Mouse (Mus musculus) left cerebral cortex, postnatal 4 days (tissue): ENCODE results near the gene Gadd45a. TPM values are rescaled to one million over a fixed set of nuclear protein-coding genes. Genes with fewer than 3 reads are reported as not detected.

Experiments
- DNase-seq: peaks from one replicate; pipeline ENCODE4 v3.0.0-alpha.2; 2022
- intact Hi-C: fragments of 180-260 bp; cut with DNase I; formaldehyde crosslinking; loops from one replicate; pipeline ENCODE4 v1.15.1; 2025
- total RNA-seq, 2 experiments: library from RNA; stranded (reverse); gene quantifications; 2 replicates each; pipeline ENCODE4 v1.2.3; 2021

Gene Gadd45a
- total RNA-seq = 1 to 10 TPM; 3.2 to 4.0 TPM

DNA sequence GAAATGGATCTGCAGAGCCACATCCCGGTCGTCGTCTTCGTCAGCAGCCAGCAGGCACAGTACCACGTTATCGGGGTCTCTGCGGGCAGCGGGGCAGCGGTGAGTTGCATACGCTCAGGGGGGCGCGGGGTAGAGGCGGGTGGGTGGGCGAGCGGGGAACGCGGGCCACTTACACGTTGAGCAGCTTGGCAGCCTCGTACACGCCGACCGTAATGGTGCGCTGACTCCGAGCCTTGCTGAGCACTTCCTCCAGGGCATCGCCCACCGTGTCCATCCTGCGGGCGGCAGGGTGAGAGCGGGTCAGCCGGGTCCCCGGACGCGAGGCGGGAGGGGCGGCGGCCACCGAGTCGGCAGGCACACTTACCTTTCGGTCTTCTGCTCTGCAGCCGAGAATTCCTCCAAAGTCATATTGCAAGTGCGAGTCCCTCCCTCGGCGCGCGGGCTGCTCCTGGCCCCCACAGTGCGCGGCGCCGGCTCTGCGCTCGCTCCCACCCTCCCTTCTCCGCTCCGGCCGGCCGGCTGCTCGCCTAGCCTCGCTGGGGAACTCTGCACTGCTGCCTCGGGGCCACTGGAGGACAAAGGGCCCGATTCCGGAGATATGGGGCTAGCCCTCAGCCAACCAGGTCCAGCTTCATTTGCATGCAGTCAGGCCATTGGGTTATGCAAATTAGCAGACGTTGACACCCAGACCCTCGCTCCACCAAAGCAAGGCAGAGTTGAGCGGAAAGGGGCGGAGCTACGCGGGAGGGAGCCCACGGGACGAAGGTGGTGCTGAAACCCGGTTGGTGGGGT, at the start of gene Gadd45a:
Gene Gadd45a (minus strand): TSS at position 621 of the 792 bp plus-strand sequence.
- intact Hi-C loops = loop anchor here (5.0 kb wide), 2 partner anchors 75 to 120 kb away; no protein-coding TSS in a partner anchor
- DNase-seq = peak; percentile 97

DNA sequence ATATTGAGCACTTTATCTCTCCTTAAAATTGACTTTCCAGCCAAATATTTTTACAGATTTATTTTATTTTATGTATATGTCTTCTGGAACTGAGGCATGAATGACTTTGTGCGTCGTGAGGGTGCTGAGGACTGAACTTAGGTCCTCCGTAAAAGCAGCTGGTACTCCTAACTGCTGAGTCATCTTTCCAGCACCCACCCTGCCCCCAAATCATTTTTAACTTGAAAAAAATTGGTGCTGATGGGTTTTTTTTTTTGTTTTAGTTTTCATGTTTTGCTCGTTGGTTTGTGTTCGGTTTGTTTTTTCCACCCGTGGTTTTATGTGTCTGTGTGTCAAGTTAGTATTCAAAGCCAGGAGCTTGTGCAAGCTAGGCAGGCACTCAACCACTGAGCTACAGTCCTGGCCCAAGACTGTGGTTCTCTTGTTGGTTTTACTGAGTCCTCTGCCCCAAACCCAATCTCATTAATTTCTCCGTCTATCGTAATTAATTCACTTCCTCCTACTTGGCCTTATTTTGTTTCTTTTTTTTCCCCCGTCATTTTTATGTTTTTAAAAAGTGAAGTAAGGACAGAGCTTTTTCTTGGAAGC, 48.7 kb upstream of the Gadd45a start:
- intact Hi-C loops = no loop called here
- no peak for DNase-seq

DNA sequence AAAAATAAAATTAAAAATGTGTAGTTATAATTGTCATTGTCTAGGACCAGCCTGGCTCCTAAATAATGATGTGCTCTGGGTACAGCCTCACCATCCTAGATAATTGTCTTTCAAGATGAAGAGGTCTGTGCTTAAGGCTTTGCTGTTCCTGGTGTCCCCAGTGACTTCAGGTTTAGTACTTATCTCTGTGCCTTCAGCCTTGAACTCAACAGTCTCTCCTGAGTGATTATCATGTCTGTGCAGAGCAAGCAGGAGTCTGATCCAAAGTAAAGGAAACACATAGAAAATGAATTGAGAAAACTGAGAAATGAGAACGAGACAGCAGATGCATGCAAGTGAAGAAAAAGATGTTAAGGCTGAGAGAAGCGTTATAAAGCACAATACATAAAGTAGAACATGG, 47.2 kb upstream of the Gadd45a start:
- intact Hi-C loops = no loop called here

GRCm38 (mm10) chr6:67081141-67081540, 43.9 kb upstream of the Gadd45a start:
- intact Hi-C loops = no loop called here
- no peak for DNase-seq

More for the DNA sequence above, 47.2 kb upstream of the Gadd45a start:
- DNase-seq = no peak

DNA sequence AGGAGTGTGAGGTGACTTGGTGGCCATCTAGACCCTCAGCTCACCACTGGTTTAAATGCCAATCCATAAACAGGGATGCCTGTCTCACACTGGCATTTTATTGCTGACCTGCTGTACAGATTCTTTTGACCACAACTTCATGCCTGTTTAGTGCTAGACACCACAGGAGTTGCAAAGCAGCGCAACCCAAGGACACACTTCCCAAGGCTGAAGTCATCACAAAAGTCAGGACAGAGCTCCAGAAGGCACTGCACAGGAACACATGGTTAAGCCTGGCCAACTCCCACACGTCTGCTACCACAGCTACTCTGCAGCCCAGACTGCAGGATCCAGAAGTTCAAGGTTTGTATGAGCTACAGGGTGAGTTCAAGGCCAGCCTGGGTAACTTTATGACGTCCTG, 40.8 kb upstream of the Gadd45a start:
- intact Hi-C loops = no loop called here
- no peak for DNase-seq

DNA sequence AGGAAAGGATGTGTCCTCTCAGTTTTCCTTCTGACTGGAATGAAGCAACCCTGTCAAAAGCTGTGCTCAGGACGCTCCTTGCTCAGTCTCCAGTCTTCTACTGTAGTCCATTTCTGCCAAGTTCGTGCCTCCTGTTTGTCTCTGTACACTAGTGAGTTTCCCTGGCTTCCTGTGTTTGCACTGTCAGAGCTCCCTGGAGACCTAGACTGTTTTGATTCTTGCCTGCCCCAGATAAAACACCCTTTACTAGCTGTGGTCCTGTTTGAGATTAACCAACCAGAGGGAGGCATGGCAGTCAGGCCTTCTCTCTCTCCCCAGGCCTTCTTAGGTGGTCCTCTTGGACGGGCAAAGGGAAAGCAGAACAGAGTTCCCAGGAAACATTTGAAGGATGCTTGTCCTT, 40.2 kb upstream of the Gadd45a start:
- no peak for DNase-seq
- intact Hi-C loops = no loop called here

DNA sequence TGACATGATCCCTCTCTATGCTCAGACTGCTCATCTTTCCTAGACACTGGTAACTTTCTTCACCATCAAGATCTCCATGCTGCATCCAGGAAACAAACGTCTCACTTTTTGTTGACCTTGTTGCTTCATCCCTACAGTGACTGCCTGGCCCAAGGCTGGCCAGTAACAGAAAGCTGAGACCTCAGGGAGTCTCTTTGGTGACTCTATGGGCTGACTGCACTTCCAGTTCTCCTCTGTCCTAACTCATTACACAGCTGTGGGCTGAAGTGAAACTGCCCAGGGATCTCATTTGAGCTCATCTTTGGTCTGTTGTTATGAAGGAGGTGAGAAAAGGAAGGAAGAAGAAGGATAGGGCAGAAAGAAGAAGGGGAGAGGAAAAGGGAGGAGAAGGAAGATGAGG, 39.1 kb upstream of the Gadd45a start:
- intact Hi-C loops = no loop called here

GRCm38 (mm10) chr6:67074868-67075267, 37.6 kb upstream of the Gadd45a start:
- intact Hi-C loops = no loop called here
- peak; percentile 16 for DNase-seq

More for the DNA sequence above, 39.1 kb upstream of the Gadd45a start:
- DNase-seq = no peak

- intact Hi-C loops = no loop called here
- DNase-seq = no peak
Observed at GRCm38 (mm10) chr6:67073929-67074328, 36.7 kb upstream of the Gadd45a start.

GRCm38 (mm10) chr6:67073446-67073845, 36.2 kb upstream of the Gadd45a start:
- DNase-seq = no peak
- intact Hi-C loops = no loop called here

DNA sequence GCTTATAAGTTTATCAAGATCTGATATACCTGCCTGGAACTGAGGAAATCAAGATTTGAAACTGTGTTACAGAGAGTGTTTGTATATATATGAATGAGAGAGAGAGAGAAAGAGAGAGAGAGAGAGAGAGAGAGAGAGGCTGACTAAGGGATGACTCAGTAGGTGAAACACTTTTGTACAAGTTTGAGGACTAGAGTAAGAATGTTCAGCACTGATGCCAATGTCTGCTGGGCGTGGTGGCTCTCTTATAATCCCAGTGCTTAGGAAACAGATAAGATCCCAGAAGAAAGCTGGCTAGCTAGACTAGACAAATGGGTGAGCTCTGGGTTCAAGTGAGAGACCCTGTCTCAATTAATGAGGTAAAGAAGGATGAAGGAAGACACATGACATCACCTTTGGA, 34.4 kb upstream of the Gadd45a start:
- DNase-seq = no peak
- intact Hi-C loops = no loop called here

- peak; percentile 20 for DNase-seq
- intact Hi-C loops = no loop called here
Observed at GRCm38 (mm10) chr6:67069800-67070315, 32.6 kb upstream of the Gadd45a start.

DNA sequence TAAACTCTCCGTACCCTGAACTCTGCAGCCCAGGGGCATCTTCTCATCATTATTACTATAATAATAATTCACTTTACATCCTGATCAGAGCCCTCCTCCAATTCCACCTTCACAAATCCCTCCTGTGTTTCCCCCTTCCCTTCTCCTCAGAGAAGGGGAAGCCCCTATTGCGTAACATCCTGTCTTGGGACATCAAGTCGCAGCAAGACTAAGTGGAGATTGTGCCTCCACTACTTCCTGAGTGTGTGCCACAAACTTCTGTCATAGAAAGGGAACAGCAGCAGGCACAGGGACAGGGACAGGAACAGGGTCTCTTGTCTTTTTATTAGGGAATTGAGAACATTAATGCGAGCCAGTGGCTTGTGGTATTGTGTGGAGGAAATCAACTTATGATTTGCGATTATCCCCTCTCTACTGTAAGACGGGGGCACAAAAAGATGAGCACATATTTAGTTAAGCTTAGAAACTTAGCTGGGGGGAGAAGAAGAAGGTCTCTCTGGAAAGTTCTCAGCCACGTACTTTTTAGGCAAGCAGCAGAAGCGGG, 32.0 kb upstream of the Gadd45a start:
- DNase-seq = no peak
- intact Hi-C loops = no loop called here

GRCm38 (mm10) chr6:67060057-67060456, 22.8 kb upstream of the Gadd45a start:
- intact Hi-C loops = loop anchor here (5.0 kb wide), 1 partner anchor 197 kb away; no protein-coding TSS in a partner anchor
- no peak for DNase-seq

DNA sequence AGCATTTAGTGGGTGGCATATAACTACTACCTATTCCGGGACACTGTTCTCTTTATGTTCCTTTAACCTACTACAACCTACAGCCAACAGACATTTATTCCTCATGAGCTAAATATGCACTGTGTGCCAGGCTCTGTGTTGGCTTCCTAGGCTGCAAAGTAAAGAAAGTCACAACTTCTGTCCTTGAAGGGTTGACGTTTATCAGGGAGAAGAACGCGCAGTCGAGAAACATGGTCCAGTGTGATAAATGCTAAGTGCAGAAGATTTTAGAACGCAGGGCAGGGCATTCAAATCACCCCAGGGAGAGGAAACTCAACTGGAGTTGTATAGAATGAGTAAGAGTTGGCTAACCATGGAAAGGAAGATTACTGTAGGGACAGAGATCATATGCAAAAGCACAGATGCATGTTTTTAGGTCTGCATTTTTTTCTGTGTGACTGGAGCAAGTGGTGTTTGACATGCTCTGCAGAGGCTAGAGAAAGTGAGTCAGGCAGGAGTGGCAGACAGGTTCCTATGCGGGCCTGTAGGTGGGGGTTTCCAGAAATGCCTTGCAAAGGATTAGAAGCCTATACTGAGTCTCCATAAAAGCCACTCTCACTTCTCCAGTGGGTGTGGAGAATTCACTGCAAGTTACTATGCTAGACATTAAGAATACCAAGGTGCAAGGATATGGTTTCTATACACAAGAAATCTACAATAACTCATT, 20.9 kb upstream of the Gadd45a start:
- intact Hi-C loops = no loop called here

DNA sequence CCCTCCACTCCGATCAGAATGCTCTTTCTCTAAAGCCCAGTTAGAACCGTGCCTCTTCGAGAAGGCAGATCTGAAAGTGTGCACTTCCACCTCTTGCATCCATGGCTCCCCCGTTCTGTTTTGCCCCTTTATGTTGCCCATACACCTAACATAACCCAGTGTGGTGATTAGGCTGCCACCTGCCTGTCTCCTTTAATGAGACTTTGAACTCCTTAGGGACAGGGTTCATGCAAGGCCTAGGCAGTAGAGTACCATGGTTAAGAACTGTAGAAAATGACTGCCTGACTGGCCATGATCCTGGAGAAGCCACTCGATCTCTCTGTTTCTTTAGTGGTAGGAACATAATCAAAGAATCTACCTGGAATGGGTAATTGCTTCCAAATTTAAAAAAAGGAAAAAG, 20.3 kb upstream of the Gadd45a start:
- intact Hi-C loops = no loop called here

More for the DNA sequence above, 20.9 kb upstream of the Gadd45a start:
- no peak for DNase-seq

DNA sequence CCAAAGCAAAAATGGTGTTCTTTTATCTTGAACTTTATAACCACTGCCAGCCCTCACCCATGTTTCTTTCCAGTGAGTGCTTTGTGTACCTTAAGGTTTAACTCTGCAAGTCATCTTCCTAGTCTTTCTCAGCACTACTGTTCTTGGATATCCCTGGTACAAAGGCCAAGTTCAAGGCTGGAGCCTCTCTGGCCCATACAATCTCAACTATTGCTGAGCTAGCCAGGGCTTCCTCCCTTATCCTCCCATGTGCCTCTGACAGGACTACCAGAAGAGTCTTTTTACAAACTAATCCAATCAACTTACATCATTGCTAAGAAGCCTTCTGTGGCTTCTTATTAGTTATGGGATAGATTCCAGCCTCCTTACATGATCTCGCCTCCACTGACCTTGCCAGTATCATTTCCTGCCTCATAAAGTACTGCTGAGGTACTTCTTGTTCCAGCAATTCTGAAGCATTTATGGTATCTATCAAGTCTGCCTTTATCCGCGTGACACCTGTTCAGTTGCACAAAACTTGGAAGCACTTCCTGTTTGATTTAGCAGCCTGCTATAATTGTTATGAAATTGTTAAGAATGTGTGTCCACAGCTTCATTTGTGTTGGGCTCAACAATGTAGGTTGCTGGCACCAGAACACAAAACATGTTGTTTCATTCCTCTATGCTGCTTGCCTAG, 19.8 kb upstream of the Gadd45a start:
- DNase-seq = no peak
- intact Hi-C loops = no loop called here

More for the DNA sequence above, 20.3 kb upstream of the Gadd45a start:
- DNase-seq = no peak

- no peak for DNase-seq
- intact Hi-C loops = no loop called here
Observed at GRCm38 (mm10) chr6:67056108-67056888, 19.0 kb upstream of the Gadd45a start.

- intact Hi-C loops = no loop called here
- DNase-seq = no peak
Observed at GRCm38 (mm10) chr6:67050063-67050462, 12.8 kb upstream of the Gadd45a start.

- intact Hi-C loops = loop anchor here (5.0 kb wide), 1 partner anchor 512 kb away; the partner anchor contains the start of gene Mad2l1
- DNase-seq = no peak
Observed at GRCm38 (mm10) chr6:67049695-67050038, 12.4 kb upstream of the Gadd45a start.
